Mouse (Mus musculus) naive thymus-derived CD4-positive, alpha-beta T cell, adult 2 months (primary cell): Measurements from ENCODE around the gene Cdkl5.

Source experiments
- DNase-seq: peaks from one replicate; pipeline ENCODE4 v3.0.0-alpha.2; 2011; ENCODE audit warnings: low read depth

Gene Cdkl5

DNA sequence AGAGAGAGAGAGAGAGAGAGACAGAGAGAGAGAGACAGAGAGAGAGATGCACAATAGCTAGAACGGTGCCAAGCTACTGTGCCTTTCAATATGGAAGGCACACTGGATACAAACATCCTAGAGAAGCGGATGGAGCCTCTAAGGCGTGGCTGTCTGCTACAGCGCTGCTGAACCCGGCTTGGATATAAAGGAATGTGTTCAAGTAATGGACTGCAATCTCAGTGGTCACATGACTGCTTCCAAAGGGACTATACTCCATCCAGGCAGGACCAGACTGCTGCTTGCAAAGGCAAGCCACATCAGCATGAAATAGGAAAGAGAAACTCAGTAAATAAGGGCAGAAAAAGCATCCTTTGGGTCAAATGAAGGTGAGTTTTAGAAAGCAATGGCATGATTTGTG, 258.9 kb downstream of the Cdkl5 start, which contains the start of gene Ppef1:
Ppef1 (minus strand) TSS at position 116 of the 400 bp plus-strand sequence.
- DNase-seq = no peak
